Mouse (Mus musculus): Measurements from ENCODE around the gene Cdk7.
"Not testable (repeated sequence)": the region's sequence is repeated elsewhere in the genome, so short reads cannot be mapped to it uniquely, and the experiment has no call there.

Gene Cdk7

GRCm38 (mm10) chr13:100730861-100731176 lies at the start of gene Cdk7:
TSS of gene Cdk7 (minus strand) at chr13:100730939.
- peak; percentile 93 for DNase-seq (ENCODE audit: extremely low spot score)

- peak; percentile 4 for DNase-seq (ENCODE audit: extremely low spot score)
Measured at GRCm38 (mm10) chr13:100777491-100777890, 46.8 kb upstream of the Cdk7 start.

GRCm38 (mm10) chr13:100776710-100777109 lies 46.0 kb upstream of the Cdk7 start:
- no peak for DNase-seq (ENCODE audit: extremely low spot score)

- no peak for DNase-seq (ENCODE audit: extremely low spot score)
Measured at GRCm38 (mm10) chr13:100776056-100776419, 45.3 kb upstream of the Cdk7 start.

- peak; percentile 84 for DNase-seq (ENCODE audit: extremely low spot score)
Measured at GRCm38 (mm10) chr13:100775252-100776055, 44.7 kb upstream of the Cdk7 start, which contains the start of gene Cenph. TSS of gene Cenph (minus strand) at chr13:100775899.

- DNase-seq (ENCODE audit: extremely low spot score) = no peak
Measured at GRCm38 (mm10) chr13:100774704-100775103, 44.0 kb upstream of the Cdk7 start.

- no peak for DNase-seq (ENCODE audit: extremely low spot score)
Measured at GRCm38 (mm10) chr13:100755329-100755728, 24.6 kb upstream of the Cdk7 start.

GRCm38 (mm10) chr13:100754186-100754585 lies 23.4 kb upstream of the Cdk7 start:
- no peak for DNase-seq (ENCODE audit: extremely low spot score)

- DNase-seq (ENCODE audit: extremely low spot score) = no peak
Measured at GRCm38 (mm10) chr13:100753011-100753410, 22.3 kb upstream of the Cdk7 start.

- DNase-seq (ENCODE audit: extremely low spot score) = no peak
Measured at GRCm38 (mm10) chr13:100752529-100752928, 21.8 kb upstream of the Cdk7 start.

- no peak for DNase-seq (ENCODE audit: extremely low spot score)
Measured at GRCm38 (mm10) chr13:100751402-100751801, 20.7 kb upstream of the Cdk7 start.

GRCm38 (mm10) chr13:100750799-100751198 lies 20.1 kb upstream of the Cdk7 start:
- DNase-seq (ENCODE audit: extremely low spot score) = no peak

GRCm38 (mm10) chr13:100748638-100749037 lies 17.9 kb upstream of the Cdk7 start:
- no peak for DNase-seq (ENCODE audit: extremely low spot score)

GRCm38 (mm10) chr13:100746090-100746489 lies 15.4 kb upstream of the Cdk7 start:
- DNase-seq (ENCODE audit: extremely low spot score) = no peak

GRCm38 (mm10) chr13:100744036-100744744 lies 13.5 kb upstream of the Cdk7 start, which contains the start of gene Mrps36:
TSS of gene Mrps36 (minus strand) at chr13:100744659.
- peak; percentile 94 for DNase-seq (ENCODE audit: extremely low spot score)

GRCm38 (mm10) chr13:100743346-100744035 lies 12.8 kb upstream of the Cdk7 start:
- DNase-seq (ENCODE audit: extremely low spot score) = no peak

GRCm38 (mm10) chr13:100742831-100743230 lies 12.1 kb upstream of the Cdk7 start:
- DNase-seq (ENCODE audit: extremely low spot score) = no peak

- no peak for DNase-seq (ENCODE audit: extremely low spot score)
Measured at GRCm38 (mm10) chr13:100732756-100733155, 2.0 kb upstream of the Cdk7 start.

GRCm38 (mm10) chr13:100731462-100732046 lies 815 bp upstream of the Cdk7 start:
- not testable (repeated sequence) for DNase-seq (ENCODE audit: extremely low spot score)

- no peak for DNase-seq (ENCODE audit: extremely low spot score)
Measured at GRCm38 (mm10) chr13:100730153-100730860, 432 bp downstream of the Cdk7 start.

GRCm38 (mm10) chr13:100728530-100728929 lies 2.2 kb downstream of the Cdk7 start:
- DNase-seq (ENCODE audit: extremely low spot score) = not testable (repeated sequence)
